In genomic region chr13:99395531-99395930, GRCm38 (mm10) we compare ENCODE assay signal across 10 mouse cellular contexts. TPM values are rescaled to one million over a fixed set of nuclear protein-coding genes. Genes with fewer than 3 reads are reported as not detected.
A peak's percentile ranks its signal among the peaks of the same experiment; 100 is the strongest.
DNase-seq lines count a peak whose midpoint lies in the region; ATAC-seq lines count a peak whose summit lies in the region.
"Had no signal": no experiment of that assay in that cellular context is flagged by ENCODE, and none has a peak within 500 bp of the region (broad histone marks: within the 10 kb centered on the region; RNA-seq: fewer than 3 reads in every experiment).

No protein-coding gene starts in this region.

- ATAC-seq in heart, embryonic 14.5 days (ENCODE audit: insufficient number of reproducible peaks, insufficient read depth, low FRiP score, low read depth), result no peak
- no peak for ATAC-seq in erythroid progenitor cell, adult 5-6 weeks (replicated peaks; ENCODE audit: low FRiP score, poor library complexity, severe bottlenecking)

- H3K4me1 ChIP-seq in heart, embryonic 14.5 days (ENCODE audit: control insufficient read depth in 2 of 2, insufficient read depth in 2 of 2, low read length in 2 of 2), result peaks cover 6 to 10% of the 10 kb centered on the region in 2 experiments; a peak in 3 of 4 replicates
- H3K4me1 ChIP-seq in limb, embryonic 10.5 days, result peaks cover 20% of the 10 kb centered on the region

- H3K9me3 ChIP-seq in heart, embryonic 14.5 days (ENCODE audit: control insufficient read depth, low read length), result no peaks in the 10 kb centered on the region
- H3K9me3 ChIP-seq in limb, embryonic 10.5 days (replicated peaks), result no peaks in the 10 kb centered on the region

- 57% methylated on average over 12 of the region's 12 CpGs for WGBS in heart, embryonic 14.5 days
- WGBS in limb, embryonic 10.5 days, result 84% methylated on average over 12 of the region's 12 CpGs

- H3K27ac ChIP-seq in heart, embryonic 14.5 days (replicated peaks in 1 of 2; ENCODE audit: control insufficient read depth in 1 of 2, insufficient read depth in 1 of 2, low read depth in 2 of 2, low read length in 2 of 2), result peak overlapping the region; percentile 70 to 72
- peak overlapping the region; percentile 19 for H3K27ac ChIP-seq in limb, embryonic 10.5 days

- H3K4me2 ChIP-seq in heart, embryonic 14.5 days (ENCODE audit: low read length), result no peak overlapping the region

- H3K4me3 ChIP-seq in heart, embryonic 14.5 days (ENCODE audit: control insufficient read depth in 1 of 2, insufficient read depth in 1 of 2, low read depth in 1 of 2, low read length in 2 of 2), result no peak overlapping the region
- no peak overlapping the region for H3K4me3 ChIP-seq in limb, embryonic 10.5 days

- H3K9ac ChIP-seq in heart, embryonic 14.5 days (ENCODE audit: low read length), result no peak overlapping the region

- peaks cover 5% of the 10 kb centered on the region for H3K36me3 ChIP-seq in heart, embryonic 14.5 days (ENCODE audit: control insufficient read depth, insufficient read depth, low read length)
- H3K36me3 ChIP-seq in limb, embryonic 10.5 days, result peaks cover 36% of the 10 kb centered on the region

- H3K27me3 ChIP-seq in heart, embryonic 14.5 days (ENCODE audit: control insufficient read depth, insufficient read depth, low read length), result no peaks in the 10 kb centered on the region
- no peaks in the 10 kb centered on the region for H3K27me3 ChIP-seq in limb, embryonic 10.5 days (ENCODE audit: low read depth, poor library complexity, severe bottlenecking)

- no peak for DNase-seq in heart, adult 8-10 months (ENCODE audit: low spot score)
- peak; percentile 42 for DNase-seq in right cerebral cortex, adult 18-20 months
- no peak for DNase-seq in right cerebral cortex, postnatal 10 days (ENCODE audit: low spot score in 2 of 2)
- no peak for DNase-seq in limb, embryonic 10.5 days (ENCODE audit: low spot score)
- no peak for DNase-seq in frontal cortex, postnatal 14 days (ENCODE audit: low spot score in 2 of 2)
- no peak for DNase-seq in urinary bladder, postnatal 14 days (ENCODE audit: low spot score)
- DNase-seq: cerebellum, adult 11 months; layer of hippocampus, postnatal 36 days had no signal

RNA-seq across cellular contexts. Expression of gene Mrps27, which starts 50.9 kb away (rescaled TPM):
- 75.2 and 80.6 TPM in 2 replicates for polyA plus RNA-seq in heart, embryonic 14.5 days (2014; fragmentation: Nextera tagmentation; extraction: Ambion mirVana)
- total RNA-seq in heart, adult 8-10 months (2022), result 10 to 100 TPM; 47.2 to 48.0 (median 47.3) TPM
- 85.4 and 97.4 TPM in 2 replicates for polyA plus RNA-seq in limb, embryonic 10.5 days (2016; fragmentation: Nextera tagmentation; extraction: Ambion mirVana)
- 1.8 TPM in 1 of 2 replicates, not detected in the other for total RNA-seq in erythroid progenitor cell, adult 5-6 weeks (2015; ENCODE audit: low replicate concordance)
- 1.0 and 1.7 TPM in 2 replicates for total RNA-seq in erythroid progenitor cell, adult 5-6 weeks (2017; ENCODE audit: low replicate concordance)

RNA-seq across cellular contexts. Expression of gene Ptcd2, which starts 51.0 kb away (rescaled TPM):
- polyA plus RNA-seq in heart, embryonic 14.5 days (2014; fragmentation: Nextera tagmentation; extraction: Ambion mirVana), result 72.8 and 73.0 TPM in 2 replicates
- 10 to 100 TPM; 52.6 to 58.1 (median 54.0) TPM for total RNA-seq in heart, adult 8-10 months (2022)
- polyA plus RNA-seq in limb, embryonic 10.5 days (2016; fragmentation: Nextera tagmentation; extraction: Ambion mirVana), result 57.3 and 59.1 TPM in 2 replicates
- total RNA-seq in erythroid progenitor cell, adult 5-6 weeks (2015; ENCODE audit: low replicate concordance), result 6.5 and 8.4 TPM in 2 replicates
- 7.0 and 13.6 TPM in 2 replicates for total RNA-seq in erythroid progenitor cell, adult 5-6 weeks (2017; ENCODE audit: low replicate concordance)

Comparison
In these comparisons a context has a peak if more than half of its experiments do, and no peak if none do; other contexts are left out.
1. RNA of gene Mrps27, which starts 50.9 kb away (total RNA-seq): 47.2 to 48.0 TPM in heart, adult 8-10 months; 1.0 to 1.8 TPM in erythroid progenitor cell, adult 5-6 weeks; every median in the first group is over 10 times any median in the second.